Mouse (Mus musculus): Measurements from ENCODE around the gene Bola3.

The Bola3 gene

DNA sequence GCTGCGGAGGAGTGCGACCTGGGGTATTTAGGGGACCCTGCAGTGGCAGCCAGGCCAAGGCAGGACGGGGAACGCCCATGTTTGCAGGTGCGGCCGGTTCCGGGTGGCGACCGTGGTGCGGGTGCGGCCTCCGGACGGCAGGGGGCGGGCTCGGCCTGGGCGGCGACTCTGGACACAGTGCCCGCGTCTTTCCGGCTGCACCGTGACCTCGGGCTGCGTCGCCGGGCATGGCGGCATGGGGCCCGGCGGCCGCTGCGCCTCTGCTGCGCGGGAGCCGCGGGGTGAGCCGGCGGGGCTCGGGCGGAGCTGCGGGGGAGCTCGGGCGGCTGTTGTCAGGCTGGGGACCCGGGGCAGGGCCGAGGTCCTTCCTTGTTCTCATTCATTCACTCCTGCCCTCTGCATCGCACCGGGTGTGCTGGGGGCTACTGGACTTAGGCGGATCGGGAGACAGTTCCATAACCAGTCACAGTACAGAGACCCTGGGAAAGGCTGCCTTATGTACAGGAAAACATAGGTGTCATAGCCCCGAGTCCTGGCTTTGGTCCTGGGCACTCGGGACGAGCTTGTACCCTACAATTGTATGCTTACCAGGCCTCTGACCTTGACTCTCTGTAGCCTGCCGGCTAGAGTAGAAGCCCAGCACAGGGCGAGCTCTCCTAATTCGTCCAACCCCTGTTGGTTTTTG lies 469 bp downstream of the Bola3 start:
- DNase-seq: peak; percentile 98

DNA sequence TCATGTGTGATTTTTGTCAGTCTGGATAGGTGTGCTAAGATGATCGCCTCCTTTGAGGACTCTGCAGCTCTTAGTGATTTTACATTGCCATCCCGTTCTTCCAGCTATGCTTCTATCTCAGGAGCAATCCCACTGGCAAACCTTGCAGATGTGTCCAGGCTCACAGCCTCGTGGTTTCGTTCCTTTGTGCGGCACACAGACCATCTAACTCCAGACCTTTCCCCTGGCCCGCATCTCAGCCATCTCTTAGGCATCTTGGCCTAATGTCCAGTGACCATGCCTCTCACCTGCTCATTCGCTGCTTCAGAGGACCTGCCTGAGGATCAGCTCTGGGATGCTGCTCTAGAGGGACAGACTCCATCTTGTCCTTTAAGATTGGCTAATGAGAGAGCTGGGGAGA lies 1.2 kb downstream of the Bola3 start:
- no peak for DNase-seq

- DNase-seq: no peak
These were observed 2.0 kb downstream of the Bola3 start for GRCm38 (mm10) chr6:83350851-83351405.

DNA sequence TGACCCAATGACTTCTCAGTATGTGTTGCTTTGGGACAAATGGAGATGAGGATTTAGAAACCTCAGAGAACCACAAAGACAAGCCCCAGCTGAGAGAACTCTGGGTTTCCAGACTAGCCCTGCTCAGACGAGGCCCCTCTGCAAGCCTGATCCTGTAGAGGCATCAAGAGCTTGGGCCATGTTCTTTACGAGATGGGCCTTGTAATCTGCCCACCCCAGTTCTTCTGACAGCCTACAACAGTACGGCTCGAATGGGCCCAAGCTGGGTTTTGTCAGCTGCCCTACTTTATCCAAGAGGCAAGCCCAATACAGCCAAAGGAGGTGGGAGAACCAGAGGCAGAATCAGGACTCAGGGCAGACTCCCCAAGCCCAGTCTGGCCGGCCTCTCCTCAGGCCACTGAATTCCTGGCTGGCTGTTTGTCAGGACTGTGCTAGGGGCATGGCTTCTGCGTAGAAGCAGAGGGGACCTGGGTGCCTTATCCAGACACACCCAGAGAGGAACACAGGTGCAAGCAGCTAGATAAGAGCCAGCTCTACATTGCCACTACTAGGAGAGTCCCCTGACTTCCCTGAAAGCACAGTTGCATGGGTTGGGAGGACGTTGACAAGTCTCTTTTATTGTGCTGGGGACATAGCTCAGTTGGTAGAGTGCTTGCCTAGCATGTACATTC lies 2.7 kb downstream of the Bola3 start:
- DNase-seq: no peak

DNA sequence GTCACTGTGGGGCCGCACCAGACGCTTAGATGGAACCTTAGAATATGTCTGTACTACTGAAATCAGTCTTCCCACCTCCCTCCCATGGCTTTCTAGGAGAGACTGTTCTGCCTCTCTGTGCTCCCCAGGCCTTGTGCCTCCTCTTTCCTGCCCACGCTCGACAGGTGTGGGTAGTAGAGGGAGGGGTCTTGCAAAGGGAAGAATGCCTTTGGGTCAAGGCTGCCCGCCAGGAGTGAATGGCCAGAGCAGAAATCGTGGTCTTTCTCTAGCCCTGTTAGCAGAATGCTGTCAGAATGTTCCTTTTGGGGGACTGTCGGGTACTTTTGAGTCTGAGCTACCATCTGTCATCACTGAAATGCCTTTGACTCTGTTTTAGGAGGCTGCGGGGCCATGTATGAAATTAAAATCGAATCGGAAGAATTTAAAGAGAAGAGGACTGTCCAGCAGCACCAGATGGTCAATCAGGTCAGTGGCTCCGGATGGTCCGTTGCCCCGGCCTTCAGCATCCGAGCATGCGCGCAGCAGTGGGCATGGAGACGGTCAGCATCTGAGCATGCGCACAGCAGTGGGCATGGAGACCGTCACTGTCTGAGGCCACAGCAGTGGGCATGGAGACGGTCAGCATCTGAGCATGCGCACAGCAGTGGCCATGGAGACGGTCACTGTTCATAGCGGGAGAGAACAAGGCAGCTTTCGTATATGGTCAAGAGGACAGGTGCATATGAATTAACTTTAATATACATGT lies 3.9 kb downstream of the Bola3 start:
- no peak for DNase-seq

DNA sequence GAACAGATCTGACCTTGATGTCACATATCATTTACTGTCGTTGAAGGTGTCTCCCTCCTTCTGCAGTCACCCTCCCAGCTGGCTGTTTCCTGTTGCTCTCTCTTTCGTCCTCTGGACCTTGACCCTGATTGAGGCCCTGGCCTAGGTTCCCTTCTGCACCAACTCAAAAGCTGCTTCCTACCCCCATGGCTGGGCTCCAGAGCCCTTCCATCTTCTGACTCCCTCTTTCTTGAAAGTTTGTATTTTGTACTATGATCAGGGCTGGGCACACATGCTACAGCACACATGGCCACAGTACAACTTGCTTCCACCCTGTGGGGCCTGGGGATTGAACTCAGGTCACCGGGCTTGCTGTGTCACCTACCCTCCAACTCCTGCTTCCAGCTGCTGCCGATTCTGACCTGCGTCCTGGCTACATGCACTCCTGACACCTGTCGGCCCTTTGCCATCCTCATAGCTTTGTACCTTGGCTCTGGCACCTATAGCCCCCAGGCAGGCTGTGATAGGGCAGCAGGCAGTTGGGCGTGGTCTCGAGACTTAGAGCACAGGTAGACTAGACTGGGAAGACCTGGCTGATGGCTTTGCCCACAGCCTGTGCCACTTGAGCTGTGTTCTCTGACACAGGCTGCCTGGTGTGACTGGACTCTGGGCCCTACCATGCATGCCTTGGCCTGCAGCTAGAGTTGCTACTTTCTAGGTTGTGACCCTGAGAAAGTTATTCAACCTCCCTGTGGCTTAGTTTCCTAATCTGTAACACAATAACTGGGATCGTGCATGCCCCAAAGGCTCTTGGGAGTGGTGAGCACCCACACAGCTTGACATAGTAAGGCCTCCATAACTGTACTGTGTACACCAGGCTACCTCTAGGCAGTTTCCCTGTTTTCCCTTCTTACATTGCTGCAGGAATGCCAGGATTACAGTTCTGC lies 6.2 kb downstream of the Bola3 start:
- no peak for DNase-seq

DNA sequence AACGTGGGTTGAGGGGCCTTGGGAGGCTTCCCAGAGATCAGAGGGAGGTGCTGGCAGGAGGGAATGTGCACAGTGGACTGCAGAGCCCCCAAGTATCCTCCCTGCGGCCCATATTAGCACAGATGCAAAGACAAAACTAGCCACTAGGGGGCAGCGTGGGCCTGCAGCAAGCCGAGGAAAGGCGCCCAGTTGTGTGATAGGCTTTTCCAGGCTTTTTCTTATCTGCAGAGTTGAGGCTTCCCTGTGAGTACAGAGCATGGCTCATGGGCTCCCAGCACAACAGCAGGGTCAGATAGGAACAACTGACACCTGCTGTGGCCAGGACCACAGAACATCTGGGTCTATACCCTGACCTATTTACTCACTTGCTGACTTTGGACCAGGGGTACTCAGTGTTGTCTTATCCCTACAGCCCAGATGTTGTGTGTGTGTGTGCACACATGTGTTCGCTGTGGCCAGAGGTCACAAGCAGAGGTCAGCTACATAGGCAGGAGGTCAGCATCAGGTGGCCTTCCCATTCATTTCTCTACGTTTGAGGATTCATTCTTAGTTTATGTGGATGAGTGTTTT lies 7.7 kb downstream of the Bola3 start:
- peak; percentile 92 for DNase-seq

GRCm38 (mm10) chr6:83357436-83357835 lies 8.5 kb downstream of the Bola3 start:
- no peak for DNase-seq

DNA sequence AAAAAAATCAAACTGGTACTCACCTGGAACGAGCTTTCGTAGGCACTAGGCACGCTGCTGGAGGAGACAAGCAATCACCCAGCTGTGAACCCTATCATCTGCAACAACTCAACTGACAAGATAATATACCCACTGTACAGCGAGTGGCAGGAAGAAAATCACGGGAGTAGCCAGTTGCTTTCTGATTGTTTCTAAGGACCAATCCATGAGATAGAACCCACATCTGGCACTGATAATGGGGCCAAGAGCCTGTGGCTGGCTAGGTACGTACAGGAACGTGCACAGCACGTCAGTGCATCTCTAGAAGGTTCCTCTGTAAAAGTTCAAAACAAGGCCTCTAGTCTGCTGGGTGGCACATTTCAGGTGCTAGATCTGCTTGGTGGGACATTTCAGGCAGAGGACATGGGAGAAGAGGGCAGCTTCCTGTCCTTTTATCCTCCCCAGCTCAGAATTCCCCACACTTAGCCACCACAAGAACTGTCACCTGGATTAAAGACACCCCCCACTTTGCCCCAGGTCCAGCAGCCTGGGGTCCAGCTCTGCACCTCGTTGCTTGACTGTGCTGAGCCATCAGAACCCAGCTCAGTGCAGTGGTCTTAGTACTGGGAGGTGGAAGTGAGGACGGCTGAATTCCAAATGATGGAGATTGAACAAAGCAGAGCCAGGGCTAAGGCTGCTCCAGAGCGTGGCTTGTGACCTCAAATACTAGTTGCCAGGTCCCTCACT lies 12.7 kb downstream of the Bola3 start:
- DNase-seq: no peak

- no peak for DNase-seq
These were observed 14.1 kb downstream of the Bola3 start for GRCm38 (mm10) chr6:83363075-83363474.

DNA sequence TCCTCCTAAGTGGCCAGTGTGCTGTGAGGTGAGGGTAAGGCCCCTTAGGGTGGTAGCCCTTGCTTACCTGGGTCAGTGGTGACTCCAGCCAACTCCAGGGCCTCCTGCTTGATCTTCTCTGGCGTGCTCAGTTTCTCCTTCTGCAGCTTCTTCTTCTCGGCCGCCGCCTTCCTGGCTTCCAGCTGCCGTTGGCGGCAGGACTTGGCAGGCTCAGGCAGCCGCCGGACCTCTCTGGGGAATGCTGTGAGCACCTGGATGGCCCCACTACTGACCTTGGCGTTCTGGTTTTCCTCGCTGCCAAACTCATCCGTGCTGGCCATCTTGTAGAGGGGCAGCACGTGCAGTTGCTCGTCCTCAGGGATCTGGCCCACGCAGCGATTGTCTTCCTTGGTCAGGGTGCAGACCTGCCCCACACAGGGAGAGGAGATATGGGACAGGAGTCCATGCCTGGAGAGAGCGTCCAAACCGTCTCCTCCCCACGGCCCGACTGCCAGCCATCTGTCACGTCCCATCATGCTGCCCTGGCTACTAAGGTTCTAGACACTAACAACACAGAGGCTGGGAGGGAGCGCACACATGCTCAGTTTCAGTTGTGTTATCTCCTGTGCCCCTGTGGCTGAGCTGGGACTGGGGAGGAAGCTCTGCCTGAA lies 21.5 kb downstream of the Bola3 start:
- no peak for DNase-seq

GRCm38 (mm10) chr6:83371350-83371749 lies 22.4 kb downstream of the Bola3 start:
- DNase-seq: no peak

- no peak for DNase-seq
These were observed 24.9 kb downstream of the Bola3 start for GRCm38 (mm10) chr6:83373704-83374300.

GRCm38 (mm10) chr6:83381510-83382491 lies 32.9 kb downstream of the Bola3 start:
- DNase-seq: peak; percentile 25

- no peak for DNase-seq
These were observed 36.7 kb downstream of the Bola3 start for GRCm38 (mm10) chr6:83385569-83386090.

DNA sequence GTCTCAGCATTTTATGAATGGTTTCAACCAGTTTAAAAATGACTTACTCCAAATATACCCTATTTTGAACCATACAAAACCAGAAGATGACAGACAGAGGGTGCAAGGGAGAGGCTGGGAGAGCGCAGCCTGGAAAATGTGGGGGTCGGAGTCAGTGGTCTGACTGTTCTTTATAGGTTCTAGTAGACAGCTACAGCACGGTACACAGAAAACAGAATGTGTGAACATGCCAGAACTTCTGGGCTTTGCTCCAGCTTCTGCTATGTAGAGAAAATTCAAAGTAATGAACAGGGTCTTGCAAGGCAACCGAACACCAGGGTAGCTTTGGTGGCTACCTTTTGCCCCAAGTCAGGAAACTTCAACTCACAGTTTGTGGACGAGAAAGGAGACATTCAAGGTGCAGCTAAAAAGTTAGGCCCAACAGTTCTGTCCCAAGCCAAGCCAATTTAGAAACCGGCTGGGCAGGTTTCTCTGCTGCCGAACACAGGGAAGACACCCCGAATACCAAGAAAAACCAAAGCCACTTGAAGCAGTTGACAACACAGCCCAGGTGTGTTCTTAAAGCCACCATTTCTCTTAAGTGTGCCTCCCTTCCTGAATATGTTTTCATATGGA lies 43.3 kb downstream of the Bola3 start:
- DNase-seq: no peak

DNA sequence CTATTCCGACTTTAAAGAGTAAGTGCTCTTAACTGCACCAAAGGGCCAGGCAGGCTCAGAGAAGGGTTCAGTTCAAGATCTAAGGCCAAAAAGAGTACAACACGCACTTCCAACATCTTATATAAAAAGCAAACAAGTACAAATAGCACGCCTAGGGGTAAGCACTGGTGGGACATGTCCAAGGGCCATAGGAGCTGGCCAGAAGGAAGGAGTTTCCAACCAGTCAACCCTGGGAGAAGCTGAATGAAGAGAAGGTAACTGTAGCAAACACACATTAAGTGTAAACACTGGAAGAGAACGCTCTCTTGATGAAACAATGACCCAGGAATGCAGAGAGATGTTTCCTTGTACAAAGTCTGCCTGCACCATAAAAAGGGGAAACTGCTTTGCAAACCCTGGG lies 45.2 kb downstream of the Bola3 start:
- DNase-seq: no peak

- no peak for DNase-seq
These were observed 46.7 kb downstream of the Bola3 start for GRCm38 (mm10) chr6:83395544-83396229.

Data from thymus, postnatal 4 days (tissue).